Mouse (Mus musculus) gastrocnemius, adult 2 months (tissue): ENCODE data around the gene Tns4. TPM values are rescaled to one million over a fixed set of nuclear protein-coding genes. Genes with fewer than 3 reads are reported as not detected.
A peak's percentile ranks its signal among the peaks of the same experiment; 100 is the strongest.

Experiments used
- DNase-seq: peaks from one replicate; pipeline ENCODE4 v3.0.0; 2022
- H3K27ac ChIP-seq: fragments of 200-600 bp; 2 replicates; pipeline ENCODE4 v1.8.1; 2022; ENCODE audit warnings: mild to moderate bottlenecking
- H3K4me3 ChIP-seq: fragments of 200-600 bp; 2 replicates; pipeline ENCODE4 v1.8.1; 2022; ENCODE audit warnings: mild to moderate bottlenecking, moderate library complexity
- CTCF ChIP-seq: fragments of 200-600 bp; IDR thresholded peaks from 2 replicates; pipeline ENCODE4 v1.8.1; 2022; ENCODE audit warnings: antibody characterized with exemption, mild to moderate bottlenecking, moderate library complexity
- intact Hi-C: fragments of 180-260 bp; cut with DNase I; formaldehyde crosslinking; loops from one replicate; pipeline ENCODE4 v1.15.1; 2025
- total RNA-seq, 2 experiments: library from RNA; stranded (reverse); gene quantifications; 2 replicates each; pipeline ENCODE4 v1.2.3; 2021

Tns4 gene
- total RNA-seq, 2 experiments from 2014 or later: 0.22 TPM; not detected in 1

DNA sequence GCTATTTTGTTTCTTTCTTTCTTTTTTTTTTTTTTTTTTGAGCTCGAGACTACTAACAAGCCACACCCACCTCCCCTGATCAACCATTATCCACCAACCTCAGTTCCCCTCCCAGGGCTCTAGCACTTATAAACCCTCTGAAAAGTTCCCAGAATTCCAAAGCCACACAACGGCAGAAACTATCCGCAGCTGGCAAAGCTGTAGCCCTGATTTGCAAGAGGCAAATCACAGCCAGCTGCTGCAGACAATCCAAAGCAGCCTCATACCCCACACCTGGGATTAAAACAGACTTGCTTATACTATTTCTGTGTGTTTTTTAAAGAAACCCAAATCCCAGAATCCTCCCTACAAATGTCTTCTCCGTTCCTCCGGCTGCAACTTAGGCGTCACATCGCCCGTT lies 11.2 kb downstream of the Tns4 start:
- intact Hi-C loops: no loop called here
- TF ChIP-seq CTCF: no peak
- no peak overlapping the region for H3K4me3 ChIP-seq
- no peak for DNase-seq
- H3K27ac ChIP-seq: no peak overlapping the region

DNA sequence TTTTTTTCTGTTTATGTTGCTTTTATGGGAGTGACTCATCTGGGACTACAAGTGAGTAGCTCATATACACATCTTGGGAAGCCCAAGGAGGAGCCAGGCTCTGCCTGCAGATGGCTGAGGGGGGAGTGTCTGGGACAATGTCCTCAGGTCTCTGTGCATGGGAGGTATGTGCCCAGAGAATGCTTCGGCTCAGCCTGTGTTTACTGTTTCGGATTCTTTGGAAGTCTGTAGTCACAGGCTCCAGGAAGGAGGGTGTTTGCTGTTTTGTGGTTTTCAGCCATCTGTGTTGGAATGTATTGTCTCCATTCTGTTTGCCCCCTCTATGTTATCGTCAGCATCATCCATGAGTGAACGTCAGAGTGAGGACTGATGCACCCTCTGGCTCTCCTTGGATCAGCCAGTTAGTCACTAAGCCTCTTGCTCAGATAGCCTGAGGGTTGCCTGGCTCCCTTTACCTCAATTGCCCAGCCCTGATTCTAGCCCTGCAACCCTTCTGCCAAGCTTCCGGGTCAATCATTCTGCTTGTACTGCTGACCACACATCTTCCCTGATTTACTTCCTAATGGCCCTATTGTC lies 12.3 kb downstream of the Tns4 start:
- TF ChIP-seq CTCF: no peak
- intact Hi-C loops: no loop called here
- H3K4me3 ChIP-seq: no peak overlapping the region
- no peak overlapping the region for H3K27ac ChIP-seq
- peak; percentile 8 for DNase-seq

- intact Hi-C loops: loop anchor here (5.0 kb wide), 1 partner anchor 39 kb away; no protein-coding TSS in a partner anchor
- DNase-seq: no peak
- TF ChIP-seq CTCF: no peak
- H3K27ac ChIP-seq: no peak overlapping the region
- H3K4me3 ChIP-seq: no peak overlapping the region
Observed at GRCm38 (mm10) chr11:99073781-99074180, 15.3 kb downstream of the Tns4 start.

DNA sequence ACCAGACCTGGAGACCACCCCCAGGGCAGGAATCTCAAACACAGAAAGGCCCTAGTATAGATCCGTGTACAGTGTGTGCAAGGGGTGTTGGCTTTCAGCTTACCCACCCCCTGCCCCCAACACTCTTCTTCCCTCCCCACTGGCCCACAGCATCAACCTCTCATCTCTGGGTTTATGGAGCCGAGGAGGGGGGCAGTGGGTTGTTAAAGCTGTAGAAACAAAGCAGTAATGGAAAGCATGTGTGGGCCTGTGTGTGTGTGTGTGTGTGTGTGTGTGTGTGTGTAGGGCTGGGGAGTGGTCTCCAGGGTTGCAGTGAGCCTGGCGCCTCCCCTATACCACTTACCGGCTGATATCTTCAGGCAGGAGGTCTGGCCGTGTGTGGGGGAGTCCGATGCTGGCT lies 17.2 kb downstream of the Tns4 start:
- H3K4me3 ChIP-seq: no peak overlapping the region
- intact Hi-C loops: loop anchor here (5.0 kb wide), 1 partner anchor 40 kb away; no protein-coding TSS in a partner anchor
- no peak for TF ChIP-seq CTCF
- no peak overlapping the region for H3K27ac ChIP-seq
- DNase-seq: peak; percentile 8

- no peak overlapping the region for H3K27ac ChIP-seq
- no peak for DNase-seq
- no peak for TF ChIP-seq CTCF
- no peak overlapping the region for H3K4me3 ChIP-seq
- intact Hi-C loops: loop anchor here (5.0 kb wide), 1 partner anchor 86 kb away; the partner anchor contains the start of gene Gjd3
Observed at GRCm38 (mm10) chr11:99068455-99068854, 20.7 kb downstream of the Tns4 start.

GRCm38 (mm10) chr11:99067591-99067990 lies 21.5 kb downstream of the Tns4 start:
- no peak for TF ChIP-seq CTCF
- no peak for DNase-seq
- intact Hi-C loops: loop anchor here (5.0 kb wide), 1 partner anchor 85 kb away; the partner anchor contains the start of gene Gjd3
- Histone ChIP-seq H3K27ac (no peak overlapping the region), H3K4me3 (no peak overlapping the region)

DNA sequence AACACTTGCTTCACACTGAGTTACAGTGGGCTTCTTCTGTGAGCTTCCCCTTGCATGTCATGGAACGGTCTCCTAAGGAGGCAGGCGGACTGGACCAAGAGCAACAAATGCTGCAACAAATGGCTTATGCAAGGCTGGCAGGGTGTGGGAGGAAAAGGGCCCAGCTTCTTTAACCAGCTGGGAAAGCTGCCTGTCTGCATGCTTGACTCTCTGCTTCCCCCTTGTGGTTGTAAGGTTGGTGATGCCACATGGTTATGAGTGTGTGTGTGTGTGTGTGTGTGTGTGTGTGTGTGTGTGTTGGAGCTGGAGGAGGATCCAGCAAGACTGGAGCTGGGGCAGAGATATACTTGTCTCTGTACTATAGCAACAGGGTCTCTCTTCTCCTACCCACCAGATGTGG lies 23.1 kb downstream of the Tns4 start:
- TF ChIP-seq CTCF: peak; percentile 82
- intact Hi-C loops: loop anchor here (1.0 to 5.0 kb wide), 2 partner anchors 27 to 84 kb away; partner anchors contain the start of gene Gjd3
- peak overlapping the region; percentile 61 for H3K27ac ChIP-seq
- DNase-seq: peak; percentile 82
- peak overlapping the region; percentile 26; the same call in 1 of the 2 replicates for H3K4me3 ChIP-seq

GRCm38 (mm10) chr11:99065353-99065752 lies 23.8 kb downstream of the Tns4 start:
- TF ChIP-seq CTCF: 0 out of 2 replicates have a peak, but pooled peaks have one; percentile 5
- H3K4me3 ChIP-seq: no peak overlapping the region
- no peak for DNase-seq
- intact Hi-C loops: loop anchor here (5.0 kb wide), 1 partner anchor 83 kb away; the partner anchor contains the start of gene Gjd3
- peak overlapping the region; percentile 61 for H3K27ac ChIP-seq

- intact Hi-C loops: no loop called here
- no peak for DNase-seq
- TF ChIP-seq CTCF: no peak
- no peak overlapping the region for H3K4me3 ChIP-seq
- no peak overlapping the region for H3K27ac ChIP-seq
Observed at GRCm38 (mm10) chr11:99063406-99064131, 25.5 kb downstream of the Tns4 start.

DNA sequence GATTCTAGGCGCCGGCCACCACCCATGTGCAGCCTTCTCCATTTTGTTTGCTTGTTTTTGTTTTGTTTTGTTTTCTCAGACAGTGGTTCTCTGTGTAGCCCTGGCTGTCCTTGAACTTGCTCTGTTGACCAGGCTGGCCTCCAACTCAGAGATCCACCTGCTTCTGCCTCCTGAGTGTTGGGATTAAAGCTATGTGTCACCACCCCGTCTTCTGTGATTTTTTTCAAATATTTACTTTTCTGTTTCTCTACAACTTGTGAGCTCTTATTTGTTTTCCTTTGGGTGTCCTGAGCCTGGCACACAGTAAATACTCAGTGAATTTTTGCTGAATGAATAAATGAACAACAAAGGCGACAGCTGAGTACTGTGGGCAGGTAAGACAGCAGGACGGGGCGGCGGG lies 26.4 kb downstream of the Tns4 start:
- intact Hi-C loops: no loop called here
- H3K27ac ChIP-seq: no peak overlapping the region
- TF ChIP-seq CTCF: no peak

DNA sequence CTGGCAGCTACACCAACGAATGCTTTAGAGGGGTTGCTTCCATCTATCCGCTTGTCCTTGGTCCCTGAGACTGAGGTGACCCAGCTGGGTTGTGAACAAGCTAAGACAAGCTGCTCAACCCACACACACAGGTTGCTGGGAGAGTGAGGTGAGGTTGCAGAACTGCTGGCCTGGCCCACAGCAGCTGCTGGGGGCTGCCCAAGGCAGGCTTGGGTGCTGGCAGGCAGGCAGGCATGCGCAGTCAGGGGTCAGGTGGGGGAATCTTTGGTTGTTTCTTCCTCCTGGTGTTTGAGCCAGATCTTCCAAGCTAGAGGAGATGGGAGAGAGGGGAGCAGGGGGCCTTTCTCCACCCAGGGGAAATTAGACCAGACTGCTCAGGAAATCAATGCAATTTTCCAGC lies 28.7 kb downstream of the Tns4 start:
- peak; percentile 42 for DNase-seq
- intact Hi-C loops: no loop called here
- Histone ChIP-seq H3K4me3 (no peak overlapping the region), H3K27ac (peak overlapping the region; percentile 28; the same call in 1 of the 2 replicates)
- TF ChIP-seq CTCF: no peak

More for the DNA sequence above, 26.4 kb downstream of the Tns4 start:
- no peak overlapping the region for H3K4me3 ChIP-seq
- no peak for DNase-seq

DNA sequence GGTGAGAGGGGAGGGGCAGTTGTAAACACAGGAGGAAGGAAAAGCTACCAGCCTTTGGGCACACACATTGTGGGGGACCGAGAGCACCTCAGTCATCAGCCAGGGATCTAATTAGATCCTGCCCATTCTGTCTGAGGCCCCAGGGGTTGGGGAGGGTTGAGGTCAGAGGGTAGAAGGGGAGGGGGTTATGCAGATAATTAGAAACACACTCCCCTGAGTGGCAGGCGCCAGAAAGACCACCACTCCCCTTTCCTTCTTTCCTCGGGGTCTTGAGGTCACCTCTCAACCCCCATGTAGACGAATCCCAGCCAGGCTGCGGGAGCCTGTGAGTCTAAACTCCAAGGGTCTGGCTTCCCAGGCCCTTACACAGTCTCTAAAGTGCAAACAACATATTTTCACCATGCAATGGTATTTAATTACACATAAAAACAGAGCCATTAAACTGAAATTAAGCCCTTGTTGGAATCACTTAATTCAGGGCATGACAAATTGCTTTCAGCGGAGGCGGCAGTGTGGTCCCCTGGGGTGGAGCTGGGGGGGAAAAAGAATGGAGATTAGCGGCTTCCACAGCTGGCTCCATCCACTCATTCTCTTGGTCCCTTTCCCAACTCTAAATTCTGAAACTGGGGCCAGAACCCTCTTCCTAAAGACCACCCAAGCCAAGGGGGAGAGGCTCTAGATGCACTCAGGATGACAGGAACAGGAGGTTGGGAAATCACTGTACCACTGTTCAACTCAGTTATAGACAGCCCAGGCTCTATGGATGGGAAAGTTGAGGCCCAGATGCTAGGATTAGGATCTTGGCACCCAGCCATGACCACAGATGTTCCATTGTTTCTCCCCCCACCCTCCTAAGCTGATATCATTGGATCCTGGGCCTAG lies 33.3 kb downstream of the Tns4 start:
- peak overlapping the region; percentile 63 for H3K27ac ChIP-seq
- intact Hi-C loops: no loop called here

More for the DNA sequence above, 33.3 kb downstream of the Tns4 start:
- no peak for TF ChIP-seq CTCF
- peak; percentile 63 for DNase-seq
- H3K4me3 ChIP-seq: no peak overlapping the region
